Mouse (Mus musculus): ENCODE data around the gene 1700084M14Rik. TPM values are rescaled to one million over a fixed set of nuclear protein-coding genes. Genes with fewer than 3 reads are reported as not detected.

Gene 1700084M14Rik
- polyA plus RNA-seq (2021; fragmentation: Nextera tagmentation): not detected in 2 replicates
- long read RNA-seq, experiment 1: 0 reads
- long read RNA-seq, experiment 2: 0 reads

GRCm38 (mm10) chrX:91575811-91576210 lies at the start of gene 1700084M14Rik:
TSS of gene 1700084M14Rik (minus strand) at chrX:91575911.

Other genes with a start within 250 kb of the 1700084M14Rik start
- gene Mageb2, start 244.2 kb downstream of the 1700084M14Rik start, polyA plus RNA-seq (2021; fragmentation: Nextera tagmentation): not detected in 2 replicates
- gene Gm5072, start 183.4 kb downstream of the 1700084M14Rik start, polyA plus RNA-seq (2021; fragmentation: Nextera tagmentation): not detected in 2 replicates
- not detected in 2 replicates for gene Gm8914, start 95.8 kb downstream of the 1700084M14Rik start, polyA plus RNA-seq (2021; fragmentation: Nextera tagmentation)
- not detected in 2 replicates for gene Gm14781, start 56.3 kb upstream of the 1700084M14Rik start, polyA plus RNA-seq (2021; fragmentation: Nextera tagmentation)
- not detected in 2 replicates for gene Mageb5, start 207.1 kb upstream of the 1700084M14Rik start, polyA plus RNA-seq (2021; fragmentation: Nextera tagmentation)

Measured in layer of hippocampus, adult 6 months (tissue).